Mouse (Mus musculus) brown adipose tissue, adult 24 weeks (tissue): ENCODE results near the gene Ablim2. TPM values are rescaled to one million over a fixed set of nuclear protein-coding genes. Genes with fewer than 3 reads are reported as not detected.

Experiments
- H3K27ac ChIP-seq: fragments of 200-500 bp; replicated peaks from 2 replicates; pipeline ENCODE4 v1.5.1; 2012; ENCODE audit warnings: low read depth, mild to moderate bottlenecking, low read length
- H3K4me1 ChIP-seq: fragments of 200-500 bp; 2 replicates; pipeline ENCODE4 v1.6.1; 2012; ENCODE audit warnings: low read length, mixed read lengths; ENCODE audit not compliant: control insufficient read depth, insufficient read depth, insufficient read length
- H3K4me3 ChIP-seq: fragments of 200-500 bp; 2 replicates; pipeline ENCODE4 v1.5.1; 2012; ENCODE audit warnings: low read depth, mild to moderate bottlenecking, low read length, moderate library complexity; ENCODE audit not compliant: insufficient read depth
- polyA plus RNA-seq: library from polyadenylated mRNA; stranded (reverse); fragments of >200 nt; gene quantifications from 2 replicates; pipeline ENCODE4 v1.2.4, GENCODE M21; 2012; ENCODE audit not compliant: missing spikeins, insufficient read depth, insufficient read length

Gene Ablim2
- polyA plus RNA-seq, 1 experiment, result 4.6 TPM

GRCm38 (mm10) chr5:35889641-35890040, 132.0 kb downstream of the Ablim2 start:
- H3K27ac ChIP-seq, result no peak overlapping the region
- H3K4me3 ChIP-seq, result no peak overlapping the region
- no peaks in the 10 kb centered on the region for H3K4me1 ChIP-seq

DNA sequence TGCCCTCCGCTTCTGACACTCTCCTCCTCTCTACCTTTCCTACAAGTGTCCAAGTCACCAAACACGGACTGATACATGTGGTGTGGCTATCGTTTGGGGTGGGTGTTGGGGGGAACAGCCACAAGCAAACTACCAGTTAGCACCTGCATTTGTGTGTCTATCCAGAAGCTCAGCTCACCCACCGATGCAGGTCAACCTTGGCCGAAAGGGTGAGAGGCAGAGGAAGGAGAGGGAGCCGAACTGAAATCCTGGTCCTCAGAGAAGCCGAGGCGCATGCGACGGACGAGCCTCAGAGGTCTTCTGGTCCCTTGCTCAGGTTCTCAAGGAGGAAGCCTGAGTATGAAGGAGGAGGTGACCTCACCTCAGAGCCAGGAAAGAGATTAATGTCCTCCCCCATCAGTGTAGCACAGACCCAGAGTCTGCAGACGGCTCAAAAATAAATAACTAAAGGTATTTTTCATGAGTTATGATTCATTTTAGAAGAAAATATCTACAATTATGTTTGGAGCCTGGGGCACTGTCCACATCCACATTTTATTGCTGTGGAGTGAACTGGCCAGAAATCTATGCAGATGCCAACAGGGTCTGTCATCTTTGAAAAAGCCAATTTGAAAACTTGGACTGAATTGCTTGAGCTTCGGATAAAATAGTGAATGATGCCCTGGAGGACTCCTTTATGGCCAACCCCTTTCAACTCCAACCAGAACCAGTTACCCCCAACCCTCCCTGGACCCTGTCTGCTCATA, 133.5 kb downstream of the Ablim2 start:
- Histone ChIP-seq H3K4me1 (peaks cover 7% of the 10 kb centered on the region), H3K4me3 (no peak overlapping the region), H3K27ac (no peak overlapping the region)

DNA sequence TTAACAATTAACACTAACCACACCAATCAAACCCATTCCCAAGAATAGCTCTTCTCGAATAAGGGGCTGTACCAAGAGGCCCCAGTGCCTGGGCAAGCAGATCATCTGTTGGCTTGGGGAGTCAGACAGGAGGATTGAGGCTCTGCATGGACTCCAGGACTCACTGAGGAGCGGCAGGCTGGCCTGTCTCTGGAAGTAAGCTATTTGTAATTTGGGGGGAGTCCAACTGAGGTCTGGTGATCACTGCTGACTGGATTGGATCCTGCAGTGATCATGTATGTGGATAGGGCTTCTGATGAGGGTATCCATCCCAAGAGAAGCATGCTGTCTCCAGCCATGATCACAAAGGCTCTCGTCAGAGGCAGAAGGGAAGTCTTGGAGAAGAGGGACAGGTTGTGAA, 134.7 kb downstream of the Ablim2 start:
- H3K4me3 ChIP-seq, result no peak overlapping the region
- H3K4me1 ChIP-seq, result peaks cover 15% of the 10 kb centered on the region
- no peak overlapping the region for H3K27ac ChIP-seq

DNA sequence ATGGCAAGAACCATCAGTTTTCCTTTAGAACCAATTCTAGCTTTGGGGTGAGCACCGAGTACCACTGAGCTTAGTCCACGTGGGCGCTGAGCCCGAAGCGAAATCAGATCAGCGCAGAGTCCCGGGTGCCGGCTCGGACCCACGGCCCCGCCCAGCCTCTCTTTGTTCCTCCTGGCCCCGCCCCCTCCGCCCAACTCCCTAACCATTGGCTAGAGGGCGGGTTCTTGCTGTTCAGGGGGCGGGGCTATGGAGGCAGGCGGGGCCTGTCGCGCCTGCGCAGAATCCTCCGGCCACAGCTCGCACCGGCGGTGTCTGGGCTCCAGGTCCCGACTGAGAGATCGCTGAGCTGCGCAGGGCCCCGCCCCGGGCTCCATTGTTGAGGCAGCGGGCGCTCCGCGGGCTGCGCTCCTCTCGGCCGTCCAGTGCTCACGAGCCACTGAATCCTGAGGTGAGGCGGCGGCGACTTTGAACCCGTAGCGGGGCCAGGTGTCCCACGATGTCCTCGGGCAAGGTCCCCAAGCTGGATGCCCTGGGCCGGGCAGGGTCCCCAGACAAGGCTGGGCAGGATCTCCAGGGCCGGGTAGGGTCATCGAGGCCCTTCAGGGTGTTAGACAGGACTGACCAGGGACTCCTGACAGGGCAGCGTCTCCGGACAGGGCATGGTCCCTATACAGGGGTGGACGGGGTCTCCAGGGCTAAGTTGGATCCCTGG, 135.6 kb downstream of the Ablim2 start, which contains the start of gene Afap1:
TSS of gene Afap1 (plus strand) at position 227 of the 712 bp plus-strand sequence.
- peaks cover 17% of the 10 kb centered on the region for H3K4me1 ChIP-seq
- peak within 1 kb of the TSS; percentile 85 for H3K27ac ChIP-seq
- H3K4me3 ChIP-seq, result peak within 1 kb of the TSS; percentile 90

DNA sequence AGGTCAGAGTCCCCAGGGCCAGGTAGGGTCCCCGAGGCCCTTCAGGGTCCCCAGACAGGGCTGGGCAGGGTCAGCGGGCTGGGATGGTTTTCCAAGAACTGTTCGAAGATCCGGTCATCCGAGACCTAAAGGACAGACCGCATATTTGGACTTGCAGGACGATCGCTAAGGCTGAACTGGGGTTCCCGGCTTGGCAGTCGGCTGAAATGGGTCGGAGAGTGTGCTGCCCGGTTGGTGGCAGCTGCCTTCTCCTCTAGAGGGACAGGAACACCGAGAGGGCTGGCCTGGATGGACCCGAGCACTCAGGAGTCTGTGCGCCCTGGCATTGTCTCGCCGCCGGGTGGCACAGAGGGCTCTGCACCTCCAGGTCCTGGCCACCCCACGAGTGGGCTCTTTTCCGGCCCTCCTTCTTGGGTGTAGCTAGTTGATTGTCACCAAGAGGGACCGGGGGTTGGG, 136.2 kb downstream of the Ablim2 start:
- H3K4me3 ChIP-seq, result peak overlapping the region; percentile 90
- peaks cover 23% of the 10 kb centered on the region for H3K4me1 ChIP-seq
- peak overlapping the region; percentile 85 for H3K27ac ChIP-seq

GRCm38 (mm10) chr5:35894295-35895047, 136.8 kb downstream of the Ablim2 start:
- peak overlapping the region; percentile 90 for H3K4me3 ChIP-seq
- H3K4me1 ChIP-seq, result peaks cover 26% of the 10 kb centered on the region
- H3K27ac ChIP-seq, result peak overlapping the region; percentile 85

DNA sequence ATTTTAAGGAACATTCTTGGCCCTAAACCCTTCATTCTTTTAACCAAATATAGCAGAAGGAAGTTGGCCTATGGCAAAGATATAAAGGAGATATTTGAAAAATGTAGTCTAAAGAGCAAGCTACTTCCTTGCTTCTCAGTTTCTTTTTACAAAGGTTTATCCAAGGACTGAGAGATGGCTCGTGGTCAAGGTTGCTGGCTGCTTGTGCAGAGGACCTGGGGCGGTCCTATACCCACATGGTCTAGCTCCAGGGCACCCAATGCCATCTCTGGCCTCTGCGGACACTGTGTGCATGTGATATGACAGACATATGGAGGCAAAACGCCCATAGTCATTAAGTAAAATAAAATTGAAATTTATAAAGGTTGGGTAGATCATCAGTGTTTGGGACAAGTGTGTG, 138.2 kb downstream of the Ablim2 start:
- Histone ChIP-seq H3K4me1 (peaks cover 37% of the 10 kb centered on the region), H3K27ac (no peak overlapping the region)

DNA sequence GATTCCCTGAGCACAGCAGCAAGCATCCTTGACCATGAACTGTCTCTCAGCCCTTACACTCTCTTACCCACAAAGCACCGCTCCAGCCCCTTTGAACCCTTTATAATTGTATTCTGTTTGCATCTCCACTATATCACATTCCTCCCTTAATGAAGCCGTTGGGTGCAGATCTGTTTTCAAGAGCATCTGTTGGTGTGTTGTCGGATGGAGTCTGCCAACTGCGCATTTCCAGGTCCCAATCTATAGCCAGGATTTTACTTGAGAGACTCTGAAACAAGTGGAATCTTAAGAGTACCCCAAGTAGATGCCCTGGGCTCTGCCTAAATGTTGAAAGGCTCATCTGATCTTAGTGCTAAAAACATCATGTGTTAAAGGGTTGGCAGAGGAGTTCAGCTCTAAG, 138.9 kb downstream of the Ablim2 start:
- no peak overlapping the region for H3K4me3 ChIP-seq
- H3K4me1 ChIP-seq, result peaks cover 39% of the 10 kb centered on the region
- H3K27ac ChIP-seq, result no peak overlapping the region

More for the DNA sequence above, 138.2 kb downstream of the Ablim2 start:
- no peak overlapping the region for H3K4me3 ChIP-seq

DNA sequence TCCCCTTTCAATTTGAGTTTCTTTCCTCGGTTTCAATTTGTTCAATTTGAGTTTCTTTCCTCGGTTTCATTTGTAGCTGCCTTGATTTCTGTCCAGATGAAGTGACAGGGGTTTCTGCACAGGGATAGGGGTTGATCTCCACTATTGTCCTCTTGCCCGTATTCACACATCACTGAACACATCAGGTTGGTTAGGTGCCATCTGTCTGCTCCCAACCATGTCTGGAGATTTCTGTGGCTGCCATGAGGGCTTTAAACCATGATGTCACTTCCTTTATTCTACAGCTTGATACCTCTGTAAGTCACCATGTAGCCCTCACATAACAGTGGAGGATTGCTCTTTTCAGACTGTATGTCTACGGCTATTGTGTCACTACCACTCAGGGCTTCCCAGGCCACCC, 139.5 kb downstream of the Ablim2 start:
- H3K27ac ChIP-seq, result no peak overlapping the region
- H3K4me1 ChIP-seq, result peaks cover 39% of the 10 kb centered on the region
- H3K4me3 ChIP-seq, result no peak overlapping the region

DNA sequence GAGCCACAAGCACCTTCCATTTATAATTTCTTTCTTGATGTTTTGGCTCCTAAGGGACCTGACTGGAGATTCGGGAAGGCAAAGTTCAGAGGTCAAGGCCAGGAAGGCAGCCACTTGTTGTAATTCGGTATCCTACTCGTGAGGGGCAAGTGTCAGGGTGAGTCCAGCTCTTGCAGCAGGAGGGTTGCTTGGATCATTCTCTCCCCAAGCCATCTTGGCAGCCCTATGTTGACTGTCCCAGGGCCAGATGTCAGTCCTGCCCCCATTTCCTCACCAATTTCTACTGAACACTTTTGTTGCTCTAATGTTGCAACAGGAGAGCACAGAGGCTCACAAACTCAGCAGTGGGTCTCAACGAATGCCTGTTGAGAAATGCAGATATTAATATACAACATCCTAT, 140.4 kb downstream of the Ablim2 start:
- Histone ChIP-seq H3K4me1 (peaks cover 39% of the 10 kb centered on the region), H3K4me3 (no peak overlapping the region), H3K27ac (0 out of 2 replicates have a peak overlapping the region, but pooled peaks have one; percentile 2)

DNA sequence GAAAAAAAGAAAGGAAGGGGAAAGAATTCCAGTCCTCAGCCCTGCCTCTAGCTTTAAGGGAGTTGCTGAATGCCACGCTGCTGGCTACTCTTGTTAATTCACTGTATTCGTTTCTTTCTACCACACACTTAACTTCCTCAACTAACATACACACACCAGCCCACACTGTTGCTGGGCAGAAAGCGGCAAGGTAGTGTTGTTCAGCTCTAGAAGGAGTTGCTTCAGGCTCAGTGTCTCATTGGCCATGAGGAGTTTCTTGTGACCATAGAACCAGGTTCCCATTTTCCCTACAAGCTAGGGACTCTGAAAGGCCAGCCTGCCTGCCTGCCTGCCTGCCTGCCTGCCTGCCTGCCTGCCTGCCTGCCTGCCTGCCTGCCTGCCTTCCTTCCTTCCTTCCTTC, 141.3 kb downstream of the Ablim2 start:
- Histone ChIP-seq H3K4me1 (peaks cover 39% of the 10 kb centered on the region), H3K27ac (0 out of 2 replicates have a peak overlapping the region, but pooled peaks have one; percentile 9)

DNA sequence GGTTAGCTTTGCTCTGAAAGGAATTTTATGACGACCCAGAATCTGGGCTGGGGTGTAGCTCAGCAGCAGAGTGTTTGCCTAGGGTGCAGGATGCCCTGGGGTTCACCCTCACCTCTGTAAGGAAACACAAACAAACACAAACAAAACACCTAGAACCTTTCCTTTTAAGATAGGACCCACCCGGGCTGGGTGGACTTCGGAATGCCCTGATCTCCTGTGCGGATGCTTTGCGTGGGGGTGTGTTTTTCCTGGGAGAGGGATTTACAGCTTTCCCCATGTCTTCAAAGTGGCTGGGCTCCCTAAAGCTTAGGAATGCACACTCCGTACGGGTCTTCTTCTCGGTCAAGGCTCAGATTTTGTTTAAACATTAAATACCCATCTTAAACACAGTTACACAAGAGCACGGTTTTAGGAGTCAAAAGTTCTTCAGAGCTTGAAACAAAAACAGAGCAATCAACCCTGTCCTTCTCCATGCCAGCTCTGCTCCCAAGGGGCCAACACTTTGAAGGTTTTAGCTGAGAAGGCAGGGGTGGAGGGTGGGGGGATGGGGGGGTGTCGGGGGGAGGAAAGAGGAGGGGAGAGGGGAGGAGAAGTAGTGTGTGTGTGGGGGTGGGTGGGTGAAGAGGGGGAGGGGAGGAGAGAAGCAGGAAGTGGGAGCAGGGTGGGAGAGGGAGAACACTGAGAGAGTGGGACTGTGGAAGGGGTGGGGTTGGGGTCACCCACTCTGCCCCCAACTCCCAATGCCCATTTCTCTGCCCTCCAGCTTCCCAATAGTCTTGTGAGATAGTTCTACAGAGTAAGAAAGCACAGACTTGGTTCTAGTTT, 142.9 kb downstream of the Ablim2 start:
- Histone ChIP-seq H3K4me1 (peaks cover 37% of the 10 kb centered on the region), H3K27ac (0 out of 2 replicates have a peak overlapping the region, but pooled peaks have one; percentile 18)

More for the DNA sequence above, 141.3 kb downstream of the Ablim2 start:
- no peak overlapping the region for H3K4me3 ChIP-seq

GRCm38 (mm10) chr5:35901226-35901809, 143.6 kb downstream of the Ablim2 start:
- no peak overlapping the region for H3K27ac ChIP-seq
- H3K4me1 ChIP-seq, result peaks cover 34% of the 10 kb centered on the region
- no peak overlapping the region for H3K4me3 ChIP-seq

More for the DNA sequence above, 142.9 kb downstream of the Ablim2 start:
- no peak overlapping the region for H3K4me3 ChIP-seq

DNA sequence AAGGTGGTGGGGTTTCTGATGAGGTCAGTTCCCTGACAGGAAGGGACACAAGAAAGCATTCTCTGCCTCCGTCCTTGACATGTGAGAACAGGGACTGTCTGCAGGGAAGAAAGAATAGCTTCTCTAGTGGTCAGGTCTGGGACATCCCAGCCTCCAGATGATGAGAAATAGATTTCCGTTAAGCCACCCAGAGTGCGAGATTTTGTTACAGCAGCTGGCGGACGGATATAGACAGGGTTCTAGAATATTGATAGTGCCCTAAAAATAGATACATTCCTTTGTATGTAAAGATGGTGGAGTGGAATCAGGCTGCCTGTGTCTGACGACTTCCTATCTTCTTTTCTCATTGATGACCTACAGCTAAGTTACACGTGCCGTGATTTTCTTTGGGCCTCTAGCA, 145.8 kb downstream of the Ablim2 start:
- peaks cover 37% of the 10 kb centered on the region for H3K4me1 ChIP-seq
- H3K27ac ChIP-seq, result no peak overlapping the region
- no peak overlapping the region for H3K4me3 ChIP-seq
